Mouse (Mus musculus) layer of hippocampus, postnatal 25 days (tissue): ENCODE data around the gene Slc22a14. TPM values are rescaled to one million over a fixed set of nuclear protein-coding genes. Genes with fewer than 3 reads are reported as not detected.
A peak's percentile ranks its signal among the peaks of the same experiment; 100 is the strongest.
"Not testable (repeated sequence)": the region's sequence is repeated elsewhere in the genome, so short reads cannot be mapped to it uniquely, and the experiment has no call there.

ENCODE experiments used
- DNase-seq, 2 experiments: peaks; one replicate each; pipeline ENCODE4 v3.0.0; 2022; ENCODE audit warnings: mixed read lengths in 2 of 2, low spot score in 1 of 2; ENCODE audit errors: extremely low spot score in 1 of 2
- total RNA-seq, 2 experiments: library from RNA; stranded (reverse); gene quantifications; 2 replicates each; pipeline ENCODE4 v1.2.3; 2021

Gene Slc22a14
- not detected for total RNA-seq

GRCm38 (mm10) chr9:119365284-119365683, at the start of gene Slc22a14:
Gene Slc22a14, minus strand, starts transcription at chr9:119365553.
- DNase-seq, result no peak

- DNase-seq, result no peak
Measured at GRCm38 (mm10) chr9:119409864-119410263, 44.5 kb upstream of the Slc22a14 start.

DNA sequence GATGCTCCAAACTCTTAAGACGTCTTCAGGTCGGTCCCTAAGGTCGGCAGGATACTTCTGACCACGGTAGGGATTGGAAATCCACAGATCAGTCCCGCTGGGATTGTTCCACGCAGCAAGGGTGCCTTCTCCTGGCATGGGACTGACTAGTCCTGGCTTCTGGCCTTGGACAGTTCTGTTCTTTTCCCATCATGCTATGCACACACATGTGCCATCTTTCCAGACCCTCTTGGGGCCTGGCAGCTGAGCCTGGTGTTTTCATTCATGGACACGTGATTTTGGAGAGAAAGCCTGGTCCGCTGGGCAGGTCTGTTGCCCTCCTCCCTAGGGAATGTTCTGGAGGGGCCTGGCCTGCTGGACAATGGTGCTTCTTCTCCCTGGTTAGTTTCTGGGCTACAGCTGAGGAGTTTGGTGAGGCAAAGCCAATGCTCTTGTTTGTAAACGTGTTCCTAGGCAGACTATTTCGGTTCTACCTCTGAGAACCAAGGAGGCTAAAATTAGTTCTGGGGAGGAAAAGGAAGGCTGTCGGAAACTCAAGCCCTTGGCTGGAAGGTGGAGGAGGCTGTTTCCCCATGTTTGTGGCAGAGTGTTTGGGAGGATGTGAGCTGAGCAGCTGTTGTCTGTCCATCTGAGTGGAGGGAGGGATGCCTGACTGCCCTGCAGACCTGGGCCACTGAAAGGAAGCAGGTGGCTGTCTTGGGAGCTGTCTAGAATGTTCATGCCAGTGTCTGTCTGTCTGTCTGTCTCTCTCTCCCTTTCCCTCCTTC, 43.7 kb upstream of the Slc22a14 start:
- DNase-seq, result no peak

DNA sequence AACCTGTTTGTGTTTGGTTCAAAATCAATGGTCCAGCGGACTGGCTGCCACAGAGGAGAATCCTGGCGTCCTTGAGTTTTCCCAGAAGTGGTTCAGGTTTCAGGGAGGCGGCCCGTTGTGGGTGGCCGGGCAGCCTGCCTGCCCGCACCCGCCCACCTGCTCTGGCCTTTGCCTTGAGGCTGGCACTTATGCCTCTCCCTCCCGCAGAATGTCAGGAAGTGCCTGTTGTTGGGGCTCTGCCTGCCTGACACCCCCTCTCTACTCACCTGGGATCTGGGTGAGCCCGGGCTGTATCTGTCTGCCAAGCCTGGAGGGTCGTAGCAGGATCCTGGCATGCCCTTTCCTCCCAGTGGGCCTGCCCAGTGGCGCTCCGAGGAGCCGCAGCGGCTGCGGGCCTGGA, 42.5 kb upstream of the Slc22a14 start:
- no peak for DNase-seq

DNA sequence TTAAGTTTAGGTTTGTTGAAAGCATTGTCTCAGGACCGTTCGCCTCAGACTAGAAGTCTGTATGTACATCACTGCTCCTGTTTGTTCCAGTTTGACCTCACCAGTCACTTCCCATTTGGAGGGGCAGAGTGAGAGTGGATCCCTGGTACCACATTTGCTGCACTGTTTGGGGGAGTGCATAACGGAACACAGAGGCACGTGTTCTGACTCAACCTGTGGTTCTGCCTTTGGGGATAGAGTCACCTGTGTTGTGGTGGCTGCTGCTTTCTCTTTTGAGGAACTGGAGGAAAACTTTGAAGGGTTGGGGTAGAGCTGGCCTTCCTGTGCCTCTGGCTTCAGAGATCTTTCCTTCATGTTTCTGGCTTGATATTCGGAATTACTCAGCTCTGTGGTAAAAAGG, 38.7 kb upstream of the Slc22a14 start:
- no peak for DNase-seq

- peak; percentile 31 to 36 for DNase-seq
Measured at GRCm38 (mm10) chr9:119403236-119403641, 37.9 kb upstream of the Slc22a14 start.

DNA sequence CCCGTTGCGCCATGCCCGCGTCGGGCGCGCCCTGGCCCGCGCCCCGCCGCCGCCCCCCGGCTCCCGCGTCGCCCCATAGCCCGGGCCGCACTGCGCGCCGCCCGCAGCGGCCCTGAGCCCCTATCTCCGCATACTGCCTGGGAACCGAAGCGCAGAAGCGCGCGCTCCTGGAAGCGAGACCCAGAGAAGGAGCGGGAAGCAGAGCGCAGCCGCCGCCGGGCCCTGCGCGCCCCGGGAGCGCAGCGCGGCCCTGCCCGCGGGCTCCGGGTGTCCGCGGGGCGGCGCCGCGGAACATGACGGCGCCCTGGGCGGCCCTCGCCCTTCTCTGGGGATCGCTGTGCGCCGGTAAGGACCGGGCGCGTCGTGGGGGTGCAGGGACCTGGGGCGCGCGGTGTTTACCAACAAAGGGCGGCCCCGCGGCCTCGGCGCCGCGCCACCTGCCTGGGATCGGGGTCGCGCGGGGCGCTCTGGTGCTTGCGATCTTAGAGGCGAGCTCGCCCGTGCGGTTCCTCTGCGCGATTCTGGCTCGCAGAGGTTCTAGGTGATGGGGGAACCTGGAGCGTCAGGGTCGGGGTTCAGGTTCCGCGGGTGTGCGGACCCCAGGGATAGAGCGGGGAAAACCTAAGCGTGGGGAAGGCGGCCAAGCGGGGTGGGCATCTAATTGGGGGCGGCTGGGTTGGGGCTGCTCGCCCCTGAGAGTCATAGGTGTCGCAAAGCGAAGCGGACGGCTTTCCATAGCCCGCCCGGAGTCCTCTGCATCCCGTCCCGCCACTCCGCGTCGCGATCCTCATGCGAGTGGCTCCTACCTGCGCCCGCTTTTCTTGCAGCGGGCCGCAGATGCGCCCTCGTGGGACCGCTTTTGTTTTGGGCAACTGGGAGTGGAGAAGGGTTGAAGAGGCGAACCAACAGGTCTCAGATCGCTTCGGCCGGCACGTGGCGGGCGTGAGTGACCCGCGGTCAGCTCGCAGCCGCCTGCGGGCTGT, 37.2 kb upstream of the Slc22a14 start:
- DNase-seq, result peak; percentile 45 to 62

DNA sequence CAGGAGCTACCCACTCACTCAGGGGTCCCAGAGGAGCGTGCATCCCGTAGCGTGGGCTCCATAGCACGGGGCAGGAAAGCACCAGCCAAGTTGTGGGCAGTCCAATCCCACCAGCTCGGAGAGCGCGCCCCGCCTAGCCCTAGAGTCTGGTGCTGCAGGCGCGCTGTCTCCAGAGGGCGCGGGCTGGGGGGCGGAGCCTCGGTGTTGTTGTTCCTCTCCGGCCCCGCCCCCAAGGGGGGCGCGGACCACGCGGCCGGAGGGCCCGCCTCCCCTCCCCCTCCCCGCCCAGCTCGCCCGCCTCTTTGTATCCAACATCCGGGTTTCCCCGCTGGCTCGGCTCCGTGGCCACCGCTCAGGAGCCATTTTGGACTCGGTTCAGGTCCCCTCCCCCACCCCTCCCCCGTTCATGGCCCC, 36.5 kb upstream of the Slc22a14 start, which contains the start of gene Acvr2b:
Gene Acvr2b, plus strand, starts transcription at position 318 of the 414 bp plus-strand sequence.
- DNase-seq, result peak; percentile 74 to 83

DNA sequence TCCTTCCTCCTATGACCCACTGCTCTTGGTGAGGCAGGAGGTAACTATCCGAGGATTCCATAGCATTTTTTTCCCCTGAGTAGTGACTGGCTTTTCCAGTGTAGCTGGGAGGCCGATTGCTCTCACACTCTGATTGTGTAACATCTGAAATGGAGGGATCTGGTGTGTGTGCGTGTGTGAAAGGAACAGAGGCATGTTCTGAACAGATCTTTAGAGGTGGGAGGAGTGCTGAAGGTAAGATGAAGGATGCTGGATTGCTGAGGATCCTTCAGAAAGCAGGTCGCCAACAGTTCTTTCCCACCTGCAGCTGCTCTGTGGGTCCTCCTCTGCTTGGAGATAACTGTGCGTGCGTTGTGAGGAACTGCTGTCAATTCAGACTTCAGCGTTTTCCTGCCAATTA, 36.0 kb upstream of the Slc22a14 start:
- DNase-seq, result peak in 1 of 2 experiments; percentile 17

GRCm38 (mm10) chr9:119394808-119395207, 29.5 kb upstream of the Slc22a14 start:
- DNase-seq, result no peak

DNA sequence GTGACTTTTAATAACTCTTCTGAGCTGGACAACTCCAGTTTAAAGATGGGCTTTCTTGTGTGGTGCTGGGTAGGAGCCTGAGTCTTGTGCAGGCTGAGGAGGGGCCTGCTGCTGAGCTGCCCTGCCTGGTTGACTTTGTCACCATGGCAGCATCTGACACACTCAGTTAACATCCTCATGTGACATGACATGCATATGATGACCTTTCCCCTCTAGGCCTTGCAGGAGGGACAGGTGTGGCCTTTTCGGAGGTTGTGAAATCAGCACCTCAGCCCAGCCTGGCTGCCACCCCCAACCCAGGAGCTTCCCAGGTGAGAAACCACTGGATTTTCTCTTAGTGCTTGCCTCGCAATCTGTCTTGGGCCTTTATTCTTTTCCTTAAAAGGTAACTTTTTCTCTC, 24.9 kb upstream of the Slc22a14 start:
- no peak for DNase-seq

DNA sequence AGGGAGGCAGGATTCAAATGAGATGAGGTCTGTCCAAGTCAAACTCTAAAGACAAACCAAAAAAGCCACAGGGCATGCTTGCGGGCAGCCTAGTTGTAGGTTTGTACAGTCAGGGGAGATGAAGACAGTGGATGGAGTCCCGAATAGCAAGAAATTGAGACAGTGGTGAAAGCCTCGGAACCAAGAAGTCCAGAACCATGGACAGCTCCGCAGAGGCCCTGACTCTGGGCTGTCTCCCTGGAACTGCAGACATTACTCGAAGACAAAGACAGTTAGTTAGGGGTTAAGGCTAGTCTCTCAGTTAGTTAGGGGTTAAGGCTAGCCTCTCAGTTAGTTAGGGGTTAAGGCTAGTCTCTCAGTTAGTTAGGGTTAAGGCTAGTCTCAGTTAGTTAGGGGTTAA, 23.6 kb upstream of the Slc22a14 start:
- DNase-seq, result no peak

DNA sequence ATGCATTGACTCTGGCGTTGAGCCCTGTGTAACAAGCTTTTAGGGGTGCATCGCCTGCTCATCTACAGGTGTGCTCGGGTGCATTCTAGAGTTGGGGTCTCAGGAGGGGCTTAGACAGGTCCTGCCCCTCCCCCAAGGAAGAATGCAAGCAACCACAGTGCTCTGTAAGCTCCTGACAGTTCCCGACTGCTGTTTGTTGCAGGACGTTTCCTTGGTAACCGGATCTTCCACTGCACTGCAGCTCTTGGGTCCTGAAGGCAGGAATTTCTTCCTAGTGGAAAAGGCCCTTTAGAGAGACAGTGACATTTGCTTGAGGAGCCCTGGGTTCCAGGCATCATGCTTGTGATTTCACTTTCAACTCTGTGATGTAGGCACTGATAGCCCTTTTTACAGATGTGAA, 17.2 kb upstream of the Slc22a14 start:
- no peak for DNase-seq

GRCm38 (mm10) chr9:119378231-119378630, 12.9 kb upstream of the Slc22a14 start:
- no peak for DNase-seq

DNA sequence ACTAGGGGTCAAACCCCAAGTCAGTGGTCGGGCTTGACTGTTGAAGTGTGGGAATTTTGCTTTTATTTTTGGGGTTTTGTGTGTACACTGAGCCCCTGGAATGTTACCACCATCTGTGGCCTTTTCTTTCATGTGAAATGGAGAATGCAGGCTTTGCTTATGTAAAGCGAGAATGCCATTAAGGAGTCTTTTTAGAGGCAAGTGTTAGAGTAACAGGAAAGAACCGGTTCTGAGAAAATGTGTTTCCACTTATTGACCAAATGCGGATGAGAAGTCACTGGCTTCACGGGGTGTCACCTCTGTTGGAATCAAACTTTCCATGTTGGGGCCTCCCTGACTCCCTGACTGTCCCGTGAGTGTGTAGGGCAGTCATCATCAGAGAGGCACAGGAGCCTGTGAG, 10.2 kb upstream of the Slc22a14 start:
- DNase-seq, result no peak

GRCm38 (mm10) chr9:119375008-119375407, 9.7 kb upstream of the Slc22a14 start:
- no peak for DNase-seq

GRCm38 (mm10) chr9:119371251-119371650, 5.9 kb upstream of the Slc22a14 start:
- no peak for DNase-seq

- not testable (repeated sequence) for DNase-seq
Measured at GRCm38 (mm10) chr9:119370770-119371169, 5.4 kb upstream of the Slc22a14 start.

DNA sequence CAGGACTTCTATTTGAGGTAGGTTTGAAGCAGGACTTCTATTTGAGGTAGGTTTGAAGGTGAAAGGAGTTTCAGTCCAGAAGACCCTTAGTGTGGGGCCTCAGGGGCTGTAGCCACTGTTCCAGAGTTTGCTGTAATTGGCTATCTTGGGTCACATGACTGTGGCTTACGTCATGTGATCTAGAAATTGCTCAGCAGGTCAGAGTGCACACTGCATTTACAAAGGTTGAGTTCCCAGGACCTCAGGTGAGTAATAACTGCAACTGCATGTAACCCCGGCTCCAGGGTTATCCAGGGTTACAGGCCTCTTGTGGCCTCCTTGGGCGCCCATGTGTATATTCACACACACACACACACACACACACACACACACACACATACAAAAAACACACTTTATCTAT, 3.0 kb upstream of the Slc22a14 start:
- DNase-seq, result no peak

DNA sequence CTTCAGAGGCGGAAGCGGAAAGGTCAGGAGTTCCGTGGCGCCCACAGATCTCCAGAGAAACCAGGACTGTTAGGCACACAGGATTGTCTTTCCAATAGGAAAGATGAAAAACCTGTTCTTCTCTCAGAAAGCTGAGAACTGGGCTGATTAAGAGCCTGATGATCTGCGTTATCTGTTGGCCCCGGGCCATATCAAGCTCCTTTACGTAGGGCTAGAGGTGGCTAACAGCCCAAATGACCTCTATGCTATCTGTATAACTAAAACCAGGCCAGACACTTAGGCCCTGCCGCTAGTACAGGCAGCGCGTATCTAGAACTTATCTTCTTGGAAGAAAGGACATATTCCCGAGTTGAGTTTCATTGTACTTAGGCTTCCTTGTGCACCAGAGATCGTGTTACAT, 2.1 kb downstream of the Slc22a14 start:
- no peak for DNase-seq

DNA sequence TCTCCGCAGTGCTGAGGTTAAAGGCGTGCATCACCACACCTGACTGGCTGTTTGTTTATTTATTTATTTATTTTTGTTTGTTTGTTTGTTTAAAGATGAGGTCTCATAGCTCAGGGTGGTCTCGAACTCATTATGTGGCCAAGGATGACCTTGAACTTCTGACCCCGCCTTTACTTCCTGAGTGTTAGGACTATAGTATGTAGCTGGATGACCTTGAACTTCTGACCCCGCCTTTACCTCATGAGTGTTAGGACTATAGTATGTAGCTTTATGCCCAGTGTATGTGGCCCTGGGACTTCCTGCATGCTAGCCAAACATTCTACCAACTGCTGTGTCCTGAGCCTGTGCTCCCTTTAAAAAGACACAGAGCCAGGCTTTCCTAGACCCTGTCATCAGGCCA, 3.9 kb downstream of the Slc22a14 start:
- DNase-seq, result no peak
